Mouse (Mus musculus): ENCODE measurements around the gene Marc2. TPM values are rescaled to one million over a fixed set of nuclear protein-coding genes. Genes with fewer than 3 reads are reported as not detected.
A peak's percentile ranks its signal among the peaks of the same experiment; 100 is the strongest.

Marc2 gene
- polyA plus RNA-seq, 1 experiment from 2014 or later: 148 TPM

GRCm38 (mm10) chr1:184781286-184782160 lies 64.7 kb downstream of the Marc2 start:
- H3K4me2 ChIP-seq (ENCODE audit: low read length): no peak overlapping the region
- no peaks in the 10 kb centered on the region for H3K27me3 ChIP-seq (ENCODE audit: control insufficient read depth, insufficient read depth, low read length)
- no peaks in the 10 kb centered on the region for H3K4me1 ChIP-seq (ENCODE audit: control insufficient read depth in 2 of 2, insufficient read depth in 2 of 2, low read length in 2 of 2)
- H3K9ac ChIP-seq (ENCODE audit: low read length): no peak overlapping the region
- no peak for ATAC-seq (ENCODE audit: insufficient number of reproducible peaks, insufficient read depth, low FRiP score, low read depth)
- no peaks in the 10 kb centered on the region for H3K9me3 ChIP-seq (ENCODE audit: control insufficient read depth, low read length)
- no peak overlapping the region for H3K4me3 ChIP-seq (ENCODE audit: control insufficient read depth in 1 of 2, insufficient read depth in 1 of 2, low read depth in 1 of 2, low read length in 2 of 2)
- H3K27ac ChIP-seq (replicated peaks in 1 of 2; ENCODE audit: control insufficient read depth in 1 of 2, insufficient read depth in 1 of 2, low read depth in 2 of 2, low read length in 2 of 2): no peak overlapping the region
- H3K36me3 ChIP-seq (ENCODE audit: control insufficient read depth, insufficient read depth, low read length): no peaks in the 10 kb centered on the region
- 64% methylated on average over 10 of the region's 10 CpGs for WGBS

- H3K27me3 ChIP-seq (ENCODE audit: control insufficient read depth, insufficient read depth, low read length): no peaks in the 10 kb centered on the region
Measured at GRCm38 (mm10) chr1:184778157-184778556, 68.1 kb downstream of the Marc2 start.

GRCm38 (mm10) chr1:184777061-184777795 lies 69.0 kb downstream of the Marc2 start:
- 29% methylated on average over 22 of the region's 22 CpGs for WGBS
- no peaks in the 10 kb centered on the region for H3K27me3 ChIP-seq (ENCODE audit: control insufficient read depth, insufficient read depth, low read length)
- no peak overlapping the region for H3K9ac ChIP-seq (ENCODE audit: low read length)
- no peaks in the 10 kb centered on the region for H3K9me3 ChIP-seq (ENCODE audit: control insufficient read depth, low read length)
- no peak overlapping the region for H3K4me3 ChIP-seq (ENCODE audit: control insufficient read depth in 1 of 2, insufficient read depth in 1 of 2, low read depth in 1 of 2, low read length in 2 of 2)
- H3K4me2 ChIP-seq (ENCODE audit: low read length): no peak overlapping the region
- no peaks in the 10 kb centered on the region for H3K36me3 ChIP-seq (ENCODE audit: control insufficient read depth, insufficient read depth, low read length)
- ATAC-seq (ENCODE audit: insufficient number of reproducible peaks, insufficient read depth, low FRiP score, low read depth): no peak
- peaks cover 0 to under 1% of the 10 kb centered on the region in 2 experiments; a peak in 1 of 4 replicates for H3K4me1 ChIP-seq (ENCODE audit: control insufficient read depth in 2 of 2, insufficient read depth in 2 of 2, low read length in 2 of 2)
- no peak overlapping the region for H3K27ac ChIP-seq (replicated peaks in 1 of 2; ENCODE audit: control insufficient read depth in 1 of 2, insufficient read depth in 1 of 2, low read depth in 2 of 2, low read length in 2 of 2)

More at GRCm38 (mm10) chr1:184778157-184778556, 68.1 kb downstream of the Marc2 start:
- 94% methylated on average over 6 of the region's 6 CpGs for WGBS
- no peak overlapping the region for H3K9ac ChIP-seq (ENCODE audit: low read length)
- no peaks in the 10 kb centered on the region for H3K4me1 ChIP-seq (ENCODE audit: control insufficient read depth in 2 of 2, insufficient read depth in 2 of 2, low read length in 2 of 2)
- no peaks in the 10 kb centered on the region for H3K9me3 ChIP-seq (ENCODE audit: control insufficient read depth, low read length)
- no peaks in the 10 kb centered on the region for H3K36me3 ChIP-seq (ENCODE audit: control insufficient read depth, insufficient read depth, low read length)
- H3K4me2 ChIP-seq (ENCODE audit: low read length): no peak overlapping the region
- ATAC-seq (ENCODE audit: insufficient number of reproducible peaks, insufficient read depth, low FRiP score, low read depth): no peak
- no peak overlapping the region for H3K4me3 ChIP-seq (ENCODE audit: control insufficient read depth in 1 of 2, insufficient read depth in 1 of 2, low read depth in 1 of 2, low read length in 2 of 2)
- no peak overlapping the region for H3K27ac ChIP-seq (replicated peaks in 1 of 2; ENCODE audit: control insufficient read depth in 1 of 2, insufficient read depth in 1 of 2, low read depth in 2 of 2, low read length in 2 of 2)

GRCm38 (mm10) chr1:184775289-184775688 lies 71.0 kb downstream of the Marc2 start:
- Histone ChIP-seq H3K4me1 (ENCODE audit: control insufficient read depth in 2 of 2, insufficient read depth in 2 of 2, low read length in 2 of 2) (peaks cover 7 to 12% of the 10 kb centered on the region in 2 experiments), H3K9ac (ENCODE audit: low read length) (no peak overlapping the region), H3K27ac (replicated peaks in 1 of 2; ENCODE audit: control insufficient read depth in 1 of 2, insufficient read depth in 1 of 2, low read depth in 2 of 2, low read length in 2 of 2) (no peak overlapping the region), H3K36me3 (ENCODE audit: control insufficient read depth, insufficient read depth, low read length) (no peaks in the 10 kb centered on the region), H3K4me3 (ENCODE audit: control insufficient read depth in 1 of 2, insufficient read depth in 1 of 2, low read depth in 1 of 2, low read length in 2 of 2) (no peak overlapping the region), H3K27me3 (ENCODE audit: control insufficient read depth, insufficient read depth, low read length) (no peaks in the 10 kb centered on the region), H3K9me3 (ENCODE audit: control insufficient read depth, low read length) (no peaks in the 10 kb centered on the region), H3K4me2 (ENCODE audit: low read length) (no peak overlapping the region)
- no peak for ATAC-seq (ENCODE audit: insufficient number of reproducible peaks, insufficient read depth, low FRiP score, low read depth)
- WGBS: 64% methylated on average over 8 of the region's 9 CpGs

- no peak for ATAC-seq (ENCODE audit: insufficient number of reproducible peaks, insufficient read depth, low FRiP score, low read depth)
Measured at GRCm38 (mm10) chr1:184771891-184772249, 74.4 kb downstream of the Marc2 start.

GRCm38 (mm10) chr1:184771202-184771890 lies 74.9 kb downstream of the Marc2 start:
- WGBS: 6% methylated on average over 18 of the region's 18 CpGs
- Histone ChIP-seq H3K9me3 (ENCODE audit: control insufficient read depth, low read length) (no peaks in the 10 kb centered on the region), H3K9ac (ENCODE audit: low read length) (no peak overlapping the region), H3K27me3 (ENCODE audit: control insufficient read depth, insufficient read depth, low read length) (no peaks in the 10 kb centered on the region), H3K4me1 (ENCODE audit: control insufficient read depth in 2 of 2, insufficient read depth in 2 of 2, low read length in 2 of 2) (peaks cover 7 to 12% of the 10 kb centered on the region in 2 experiments), H3K4me2 (ENCODE audit: low read length) (peak overlapping the region; percentile 59), H3K36me3 (ENCODE audit: control insufficient read depth, insufficient read depth, low read length) (no peaks in the 10 kb centered on the region), H3K27ac (replicated peaks in 1 of 2; ENCODE audit: control insufficient read depth in 1 of 2, insufficient read depth in 1 of 2, low read depth in 2 of 2, low read length in 2 of 2) (peak overlapping the region; percentile 20 to 62; a peak in 3 of 4 replicates), H3K4me3 (ENCODE audit: control insufficient read depth in 1 of 2, insufficient read depth in 1 of 2, low read depth in 1 of 2, low read length in 2 of 2) (peak overlapping the region; percentile 2 to 19; a peak in 3 of 4 replicates)
- ATAC-seq (ENCODE audit: insufficient number of reproducible peaks, insufficient read depth, low FRiP score, low read depth): peak; percentile 69; the same call in 1 of the 2 replicates

More at GRCm38 (mm10) chr1:184771891-184772249, 74.4 kb downstream of the Marc2 start:
- Histone ChIP-seq H3K27me3 (ENCODE audit: control insufficient read depth, insufficient read depth, low read length) (no peaks in the 10 kb centered on the region), H3K36me3 (ENCODE audit: control insufficient read depth, insufficient read depth, low read length) (no peaks in the 10 kb centered on the region), H3K9me3 (ENCODE audit: control insufficient read depth, low read length) (no peaks in the 10 kb centered on the region), H3K4me2 (ENCODE audit: low read length) (peak overlapping the region; percentile 59), H3K4me3 (ENCODE audit: control insufficient read depth in 1 of 2, insufficient read depth in 1 of 2, low read depth in 1 of 2, low read length in 2 of 2) (0 out of 4 replicates have a peak overlapping the region, but pooled peaks of 1 of the 2 experiments have one; percentile 2), H3K9ac (ENCODE audit: low read length) (no peak overlapping the region), H3K4me1 (ENCODE audit: control insufficient read depth in 2 of 2, insufficient read depth in 2 of 2, low read length in 2 of 2) (peaks cover 7 to 12% of the 10 kb centered on the region in 2 experiments), H3K27ac (replicated peaks in 1 of 2; ENCODE audit: control insufficient read depth in 1 of 2, insufficient read depth in 1 of 2, low read depth in 2 of 2, low read length in 2 of 2) (peak overlapping the region in 1 of 2 experiments; percentile 20; a peak in 1 of 4 replicates)
- WGBS: 9% methylated on average over 9 of the region's 9 CpGs

GRCm38 (mm10) chr1:184763866-184764265 lies 82.4 kb downstream of the Marc2 start:
- no peak overlapping the region for H3K27ac ChIP-seq (replicated peaks in 1 of 2; ENCODE audit: control insufficient read depth in 1 of 2, insufficient read depth in 1 of 2, low read depth in 2 of 2, low read length in 2 of 2)
- H3K27me3 ChIP-seq (ENCODE audit: control insufficient read depth, insufficient read depth, low read length): no peaks in the 10 kb centered on the region
- no peak overlapping the region for H3K4me3 ChIP-seq (ENCODE audit: control insufficient read depth in 1 of 2, insufficient read depth in 1 of 2, low read depth in 1 of 2, low read length in 2 of 2)
- no peak for ATAC-seq (ENCODE audit: insufficient number of reproducible peaks, insufficient read depth, low FRiP score, low read depth)
- 49% methylated on average over 3 of the region's 3 CpGs for WGBS
- no peak overlapping the region for H3K4me2 ChIP-seq (ENCODE audit: low read length)
- H3K4me1 ChIP-seq (ENCODE audit: control insufficient read depth in 2 of 2, insufficient read depth in 2 of 2, low read length in 2 of 2): no peaks in the 10 kb centered on the region
- no peaks in the 10 kb centered on the region for H3K9me3 ChIP-seq (ENCODE audit: control insufficient read depth, low read length)
- no peak overlapping the region for H3K9ac ChIP-seq (ENCODE audit: low read length)
- H3K36me3 ChIP-seq (ENCODE audit: control insufficient read depth, insufficient read depth, low read length): no peaks in the 10 kb centered on the region
